Mouse (Mus musculus): ENCODE measurements around the gene Pdk3. TPM values are rescaled to one million over a fixed set of nuclear protein-coding genes. Genes with fewer than 3 reads are reported as not detected.

The Pdk3 gene
- total and polyA plus RNA-seq, 2 experiments from 2014 or later = 14.9 to 19.5 TPM

DNA sequence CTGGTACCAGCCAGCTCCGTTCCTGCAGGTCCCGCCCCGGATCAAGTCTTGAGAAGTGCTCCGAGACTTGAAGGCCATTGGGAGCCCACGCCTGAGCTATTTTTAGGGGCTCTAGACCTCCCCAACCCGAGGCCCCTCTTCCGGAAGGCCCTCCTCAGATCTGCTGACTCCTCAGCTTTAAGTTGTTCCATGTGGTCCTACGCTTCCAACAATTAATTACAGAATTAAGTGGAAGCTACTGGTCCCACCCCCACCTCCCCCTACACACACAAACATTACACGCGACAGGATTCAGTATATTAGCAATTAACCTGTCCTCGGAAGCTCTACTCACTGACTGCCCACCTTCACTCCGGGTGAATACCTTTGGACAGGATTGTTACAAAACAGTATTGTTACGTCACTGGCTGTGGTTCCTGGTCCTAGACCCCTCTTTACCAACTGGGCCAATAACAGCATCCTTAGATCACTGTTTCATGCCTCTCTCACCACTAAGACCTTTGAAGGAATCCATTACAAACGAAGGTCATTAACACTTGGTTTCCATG is 410 bp upstream of the Pdk3 start:
- Histone ChIP-seq H3K27me3 (ENCODE audit: insufficient read depth, low read length) (no peaks in the 10 kb centered on the region), H3K4me2 (ENCODE audit: low read depth, low read length, poor library complexity, severe bottlenecking) (peak overlapping the region; percentile 48), H3K27ac (ENCODE audit: low read depth, low read length) (peak overlapping the region; percentile 38; the same call in 1 of the 2 replicates), H3K36me3 (ENCODE audit: insufficient read depth, low read length) (no peaks in the 10 kb centered on the region), H3K4me1 (ENCODE audit: insufficient read depth, low read length) (no peaks in the 10 kb centered on the region), H3K4me3 (ENCODE audit: low read depth, low read length) (peak overlapping the region; percentile 58), H3K9me3 (ENCODE audit: low read length) (no peaks in the 10 kb centered on the region), H3K9ac (replicated peaks; ENCODE audit: low read length, poor library complexity, severe bottlenecking) (peak overlapping the region; percentile 36; the same call in 1 of the 2 replicates)
- no peak for TF ChIP-seq CTCF (IDR thresholded peaks at IDR 0.05)
- no peak for ATAC-seq (ENCODE audit: low FRiP score)
- 43% methylated on average over 12 of the region's 14 CpGs for WGBS
- DNase-seq (ENCODE audit: low spot score) = peak; percentile 0

GRCm38 (mm10) chrX:93825787-93826186 is 6.2 kb downstream of the Pdk3 start:
- Histone ChIP-seq H3K36me3 (ENCODE audit: insufficient read depth, low read length) (no peaks in the 10 kb centered on the region), H3K4me1 (ENCODE audit: insufficient read depth, low read length) (no peaks in the 10 kb centered on the region), H3K4me3 (ENCODE audit: low read depth, low read length) (no peak overlapping the region), H3K4me2 (ENCODE audit: low read depth, low read length, poor library complexity, severe bottlenecking) (no peak overlapping the region), H3K27me3 (ENCODE audit: insufficient read depth, low read length) (no peaks in the 10 kb centered on the region), H3K9me3 (ENCODE audit: low read length) (no peaks in the 10 kb centered on the region), H3K9ac (replicated peaks; ENCODE audit: low read length, poor library complexity, severe bottlenecking) (no peak overlapping the region), H3K27ac (ENCODE audit: low read depth, low read length) (no peak overlapping the region)
- 80% methylated on average over 2 of the region's 2 CpGs for WGBS
- no peak for ATAC-seq (ENCODE audit: low FRiP score)
- no peak for DNase-seq (ENCODE audit: low spot score)
- no peak for TF ChIP-seq CTCF (IDR thresholded peaks at IDR 0.05)

DNA sequence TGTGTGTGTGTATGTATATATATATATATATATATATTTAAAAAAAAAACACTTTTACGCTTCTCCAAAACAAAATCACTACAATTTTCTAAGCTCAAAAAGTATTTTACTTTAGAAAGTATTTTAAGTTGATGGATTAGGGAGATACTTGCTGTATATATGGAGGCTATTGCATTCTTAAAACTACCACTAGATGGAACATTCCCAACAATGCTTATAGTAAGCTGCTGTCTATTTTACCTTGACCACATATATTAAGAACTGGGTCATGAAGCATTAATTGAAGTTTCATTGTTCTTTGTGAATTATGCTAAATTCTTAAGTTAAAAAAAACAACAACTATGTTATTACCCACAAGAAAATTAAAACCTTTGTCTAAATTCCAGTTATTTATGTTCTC is 24.0 kb downstream of the Pdk3 start:
- Histone ChIP-seq H3K9me3 (ENCODE audit: low read length) (no peaks in the 10 kb centered on the region), H3K4me3 (ENCODE audit: low read depth, low read length) (no peak overlapping the region), H3K27ac (ENCODE audit: low read depth, low read length) (no peak overlapping the region), H3K9ac (replicated peaks; ENCODE audit: low read length, poor library complexity, severe bottlenecking) (no peak overlapping the region), H3K4me2 (ENCODE audit: low read depth, low read length, poor library complexity, severe bottlenecking) (no peak overlapping the region), H3K4me1 (ENCODE audit: insufficient read depth, low read length) (no peaks in the 10 kb centered on the region), H3K36me3 (ENCODE audit: insufficient read depth, low read length) (no peaks in the 10 kb centered on the region), H3K27me3 (ENCODE audit: insufficient read depth, low read length) (no peaks in the 10 kb centered on the region)
- DNase-seq (ENCODE audit: low spot score) (peak; percentile 4), ATAC-seq (ENCODE audit: low FRiP score) (no peak)
- TF ChIP-seq CTCF (IDR thresholded peaks at IDR 0.05) = peak; percentile 59
- 97% methylated on average over 1 of the region's 1 CpGs for WGBS

DNA sequence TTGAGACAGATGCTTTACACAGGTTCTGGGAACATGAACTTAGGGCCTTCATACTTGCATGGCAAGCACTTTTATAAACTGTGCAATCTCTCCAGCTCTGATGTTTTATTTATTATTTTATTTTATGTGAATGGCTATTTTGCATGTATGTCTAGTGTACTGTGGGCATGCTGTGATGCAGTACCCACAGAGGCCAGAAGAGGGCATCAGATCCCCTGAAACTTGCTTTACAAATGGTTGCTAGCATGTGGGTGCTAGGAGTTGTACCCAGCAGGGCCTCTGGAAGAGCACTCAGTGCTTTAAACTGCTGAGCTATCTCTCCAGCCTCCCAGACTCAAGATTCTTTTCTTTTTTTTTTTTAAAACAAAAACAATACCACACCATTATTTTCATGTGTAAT is 38.8 kb downstream of the Pdk3 start:
- H3K9me3 ChIP-seq (ENCODE audit: low read length) = no peaks in the 10 kb centered on the region
- ATAC-seq (ENCODE audit: low FRiP score) (no peak), DNase-seq (ENCODE audit: low spot score) (peak; percentile 6)
- no peak overlapping the region for H3K9ac ChIP-seq (replicated peaks; ENCODE audit: low read length, poor library complexity, severe bottlenecking)
- peak; percentile 55 for TF ChIP-seq CTCF (IDR thresholded peaks at IDR 0.05)
- H3K4me2 ChIP-seq (ENCODE audit: low read depth, low read length, poor library complexity, severe bottlenecking) = no peak overlapping the region
- H3K27ac ChIP-seq (ENCODE audit: low read depth, low read length) = no peak overlapping the region
- H3K36me3 ChIP-seq (ENCODE audit: insufficient read depth, low read length) = no peaks in the 10 kb centered on the region
- H3K4me3 ChIP-seq (ENCODE audit: low read depth, low read length) = no peak overlapping the region
- no peaks in the 10 kb centered on the region for H3K27me3 ChIP-seq (ENCODE audit: insufficient read depth, low read length)
- no peaks in the 10 kb centered on the region for H3K4me1 ChIP-seq (ENCODE audit: insufficient read depth, low read length)

DNA sequence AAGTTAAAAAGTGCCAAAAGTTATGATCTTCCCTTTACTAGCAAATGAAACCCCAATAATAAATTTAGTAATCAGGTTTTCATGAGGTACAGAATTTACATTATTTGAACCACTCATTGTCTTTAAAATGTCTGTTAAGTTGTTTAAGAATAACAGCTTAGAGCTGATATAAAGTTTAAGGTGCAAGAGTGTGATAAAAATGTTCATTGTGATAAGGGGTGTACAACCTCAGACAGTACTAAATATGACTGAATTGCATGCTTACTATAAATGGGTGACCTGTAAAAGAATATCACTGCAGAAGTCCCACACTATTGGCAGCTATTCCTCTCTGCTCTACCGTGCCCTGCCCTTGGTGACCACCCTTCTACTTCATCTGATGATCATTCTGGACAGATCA is 42.4 kb downstream of the Pdk3 start:
- Histone ChIP-seq H3K9me3 (ENCODE audit: low read length) (no peaks in the 10 kb centered on the region), H3K27me3 (ENCODE audit: insufficient read depth, low read length) (no peaks in the 10 kb centered on the region), H3K4me1 (ENCODE audit: insufficient read depth, low read length) (no peaks in the 10 kb centered on the region), H3K4me2 (ENCODE audit: low read depth, low read length, poor library complexity, severe bottlenecking) (no peak overlapping the region), H3K4me3 (ENCODE audit: low read depth, low read length) (no peak overlapping the region), H3K27ac (ENCODE audit: low read depth, low read length) (no peak overlapping the region), H3K36me3 (ENCODE audit: insufficient read depth, low read length) (no peaks in the 10 kb centered on the region), H3K9ac (replicated peaks; ENCODE audit: low read length, poor library complexity, severe bottlenecking) (no peak overlapping the region)
- no peak for TF ChIP-seq CTCF (IDR thresholded peaks at IDR 0.05)
- no peak for ATAC-seq (ENCODE audit: low FRiP score)
- WGBS = 80% methylated on average over 1 of the region's 1 CpGs
- no peak for DNase-seq (ENCODE audit: low spot score)

DNA sequence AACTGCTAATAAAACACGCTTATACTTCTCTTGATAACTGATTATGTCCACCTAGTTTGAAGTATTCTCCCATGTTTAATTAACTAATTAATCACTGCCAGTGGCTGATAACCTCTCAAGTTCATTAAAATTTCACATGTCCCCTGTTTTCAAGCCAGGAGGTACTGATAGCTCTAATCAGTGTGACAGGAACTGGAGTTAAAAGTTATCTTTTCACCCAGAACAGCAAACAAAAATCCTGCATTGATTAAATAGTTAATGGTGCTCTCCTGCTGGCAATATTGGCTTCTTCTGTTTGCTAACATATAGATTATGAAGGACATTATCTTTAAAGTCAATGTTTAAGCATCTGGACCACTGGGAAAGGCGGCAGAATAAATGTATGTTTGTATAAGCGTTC is 71.2 kb downstream of the Pdk3 start:
- Histone ChIP-seq H3K4me2 (ENCODE audit: low read depth, low read length, poor library complexity, severe bottlenecking) (no peak overlapping the region), H3K27me3 (ENCODE audit: insufficient read depth, low read length) (no peaks in the 10 kb centered on the region), H3K4me3 (ENCODE audit: low read depth, low read length) (no peak overlapping the region), H3K9me3 (ENCODE audit: low read length) (no peaks in the 10 kb centered on the region), H3K27ac (ENCODE audit: low read depth, low read length) (no peak overlapping the region), H3K9ac (replicated peaks; ENCODE audit: low read length, poor library complexity, severe bottlenecking) (no peak overlapping the region), H3K4me1 (ENCODE audit: insufficient read depth, low read length) (no peaks in the 10 kb centered on the region), H3K36me3 (ENCODE audit: insufficient read depth, low read length) (no peaks in the 10 kb centered on the region)
- ATAC-seq (ENCODE audit: low FRiP score) = no peak
- 82% methylated on average over 3 of the region's 3 CpGs for WGBS
- no peak for TF ChIP-seq CTCF (IDR thresholded peaks at IDR 0.05)
- no peak for DNase-seq (ENCODE audit: low spot score)
